Mouse (Mus musculus) kidney, adult 10 weeks (tissue): ENCODE measurements around the gene Rab11fip3. TPM values are rescaled to one million over a fixed set of nuclear protein-coding genes. Genes with fewer than 3 reads are reported as not detected.

ENCODE experiments used
- polyA plus RNA-seq: library from polyadenylated mRNA; stranded (reverse); fragments of 350-450 nt; fragmentation: Illumina TruSeq; extraction: RNeasy Lipid Tissue Mini Kit (QIAGEN cat#74804); gene quantifications from one replicate; pipeline ENCODE4 v1.2.3, GENCODE M21; 2014; ENCODE audit warnings: low read depth, low replicate concordance

Gene Rab11fip3
- polyA plus RNA-seq = 25.0 TPM

GRCm38 (mm10) chr17:26068831-26069739, at the start of gene Rab11fip3:
Gene Rab11fip3 (minus strand): TSS chr17:26069555.

GRCm38 (mm10) chr17:26113181-26113948, 44.0 kb upstream of the Rab11fip3 start, which contains the start of gene Tmem8:
Gene Tmem8 (plus strand): TSS chr17:26113299.

GRCm38 (mm10) chr17:26095121-26095740, 25.9 kb upstream of the Rab11fip3 start, which contains the start of gene Nme4:
Gene Nme4 (minus strand): TSS chr17:26095602.

GRCm38 (mm10) chr17:26089905-26090632, 20.7 kb upstream of the Rab11fip3 start, which contains the start of gene Decr2:
Gene Decr2 (minus strand): TSS chr17:26090337.

GRCm38 (mm10) chr17:25985306-25986294, 83.8 kb downstream of the Rab11fip3 start, which contains the start of gene Capn15:
Gene Capn15 (minus strand): TSS chr17:25985796.

GRCm38 (mm10) chr17:25951803-25952623, 117.3 kb downstream of the Rab11fip3 start, which contains the start of gene A930017K11Rik:
Gene A930017K11Rik (minus strand): TSS chr17:25952565.

GRCm38 (mm10) chr17:25944366-25945163, 124.8 kb downstream of the Rab11fip3 start, which contains the start of the genes Pigq and Nhlrc4:
Gene Pigq (minus strand): TSS chr17:25944936.
Gene Nhlrc4 (minus strand): TSS chr17:25944961.

Other genes with a start within 250 kb of the Rab11fip3 start
- not detected for gene Wdr24, start 245.9 kb downstream of the Rab11fip3 start, polyA plus RNA-seq
- 2.4 TPM for gene Jmjd8, start 240.7 kb downstream of the Rab11fip3 start, polyA plus RNA-seq
- gene Stub1, start 236.2 kb downstream of the Rab11fip3 start, polyA plus RNA-seq = 5.1 TPM
- not detected for gene Rhbdl1, start 232.3 kb downstream of the Rab11fip3 start, polyA plus RNA-seq
- not detected for gene Gm20683, start 227.8 kb downstream of the Rab11fip3 start, polyA plus RNA-seq
- gene Rhot2, start 224.7 kb downstream of the Rab11fip3 start, polyA plus RNA-seq = 13.8 TPM
- 1.2 TPM for gene Wdr90, start 208.1 kb downstream of the Rab11fip3 start, polyA plus RNA-seq
- 2.5 TPM for gene Mcrip2, start 200.8 kb downstream of the Rab11fip3 start, polyA plus RNA-seq
- gene Mettl26, start 194.5 kb downstream of the Rab11fip3 start, polyA plus RNA-seq = 56.3 TPM
- gene Wfikkn1, start 188.7 kb downstream of the Rab11fip3 start, polyA plus RNA-seq = not detected
- 0.69 TPM for gene Rab40c, start 149.8 kb downstream of the Rab11fip3 start, polyA plus RNA-seq
- gene Pigq, start 124.6 kb downstream of the Rab11fip3 start, polyA plus RNA-seq = 56.6 TPM
- 1.2 TPM for gene Nhlrc4, start 124.6 kb downstream of the Rab11fip3 start, polyA plus RNA-seq
- not detected for gene A930017K11Rik, start 117.0 kb downstream of the Rab11fip3 start, polyA plus RNA-seq
- 0.69 TPM for gene Capn15, start 83.8 kb downstream of the Rab11fip3 start, polyA plus RNA-seq
- gene Decr2, start 20.8 kb upstream of the Rab11fip3 start, polyA plus RNA-seq = 51.9 TPM
- gene Nme4, start 26.0 kb upstream of the Rab11fip3 start, polyA plus RNA-seq = 0.85 TPM
- 19.8 TPM for gene Tmem8, start 43.7 kb upstream of the Rab11fip3 start, polyA plus RNA-seq
- gene Mrpl28, start 53.9 kb upstream of the Rab11fip3 start, polyA plus RNA-seq = 10.4 TPM
- 20.0 TPM for gene Axin1, start 69.1 kb upstream of the Rab11fip3 start, polyA plus RNA-seq
- gene Pdia2, start 129.5 kb upstream of the Rab11fip3 start, polyA plus RNA-seq = not detected
- 0.53 TPM for gene Rgs11, start 133.4 kb upstream of the Rab11fip3 start, polyA plus RNA-seq
- not detected for gene Arhgdig, start 138.2 kb upstream of the Rab11fip3 start, polyA plus RNA-seq
- 30.6 TPM for gene Fam234a, start 174.7 kb upstream of the Rab11fip3 start, polyA plus RNA-seq
- 35.5 TPM for gene Luc7l, start 183.3 kb upstream of the Rab11fip3 start, polyA plus RNA-seq